Mouse (Mus musculus) hindbrain, embryonic 14.5 days (tissue): ENCODE data around the gene Wdr41. TPM values are rescaled to one million over a fixed set of nuclear protein-coding genes. Genes with fewer than 3 reads are reported as not detected.

ENCODE experiments used
- ATAC-seq: fragments of 200-750 bp; cut with Nextera tagmentation; 2 replicates; pipeline ENCODE4 v1.8.0; 2017; ENCODE audit warnings: moderate number of reproducible peaks, mild to moderate bottlenecking, moderate TSS enrichment, moderate library complexity; ENCODE audit not compliant: low FRiP score
- DNase-seq: peaks from one replicate; pipeline ENCODE4 v3.0.0-alpha.2; 2015; ENCODE audit warnings: low spot score
- H3K27ac ChIP-seq: fragments of 300-500 bp; sonication (generic); 2 replicates; pipeline ENCODE4 v1.5.1; 2014; ENCODE audit warnings: mild to moderate bottlenecking, moderate library complexity
- H3K27me3 ChIP-seq: fragments of 300-500 bp; sonication (generic); 2 replicates; pipeline ENCODE4 v1.6.1; 2014; ENCODE audit warnings: mild to moderate bottlenecking, low read length, mixed read lengths; ENCODE audit not compliant: control insufficient read depth, insufficient read depth
- H3K36me3 ChIP-seq: fragments of 300-500 bp; sonication (generic); replicated peaks from 2 replicates; pipeline ENCODE4 v1.6.1; 2014; ENCODE audit not compliant: control insufficient read depth, insufficient read depth
- H3K4me1 ChIP-seq: fragments of 300-500 bp; sonication (generic); replicated peaks from 2 replicates; pipeline ENCODE4 v1.6.1; 2014; ENCODE audit warnings: antibody characterized with exemption, low read length, mixed read lengths; ENCODE audit not compliant: control insufficient read depth, insufficient read depth
- H3K4me2 ChIP-seq: fragments of 300-500 bp; sonication (generic); replicated peaks from 2 replicates; pipeline ENCODE4 v1.6.1; 2014; ENCODE audit warnings: mild to moderate bottlenecking, moderate library complexity
- H3K4me3 ChIP-seq: fragments of 300-500 bp; sonication (generic); replicated peaks from 2 replicates; pipeline ENCODE4 v1.5.1; 2014; ENCODE audit warnings: mild to moderate bottlenecking, low read length
- H3K9ac ChIP-seq: fragments of 300-500 bp; sonication (generic); 2 replicates; pipeline ENCODE4 v1.6.1; 2014
- H3K9me3 ChIP-seq: fragments of 300-500 bp; sonication (generic); 2 replicates; pipeline ENCODE4 v1.6.1; 2016; ENCODE audit warnings: low read length; ENCODE audit not compliant: control insufficient read depth
- WGBS: fragments of 180-500 bp; shearing (Covaris S2); extraction: QIAGEN DNeasy Blood & Tissue Kit; methylation state at CpG from one replicate; pipeline ENCODE4 v1.1.7; 2014; 5-methylcytosine and 5-hydroxymethylcytosine counted together
- polyA plus RNA-seq: library from polyadenylated mRNA; unstranded; fragments of >200 nt; fragmentation: Nextera tagmentation; extraction: Ambion mirVana; gene quantifications from 2 replicates; pipeline ENCODE4 v1.2.1, GENCODE M21; 2014

Wdr41 gene
- polyA plus RNA-seq, 1 experiment from 2014 or later = 29.6 TPM

DNA sequence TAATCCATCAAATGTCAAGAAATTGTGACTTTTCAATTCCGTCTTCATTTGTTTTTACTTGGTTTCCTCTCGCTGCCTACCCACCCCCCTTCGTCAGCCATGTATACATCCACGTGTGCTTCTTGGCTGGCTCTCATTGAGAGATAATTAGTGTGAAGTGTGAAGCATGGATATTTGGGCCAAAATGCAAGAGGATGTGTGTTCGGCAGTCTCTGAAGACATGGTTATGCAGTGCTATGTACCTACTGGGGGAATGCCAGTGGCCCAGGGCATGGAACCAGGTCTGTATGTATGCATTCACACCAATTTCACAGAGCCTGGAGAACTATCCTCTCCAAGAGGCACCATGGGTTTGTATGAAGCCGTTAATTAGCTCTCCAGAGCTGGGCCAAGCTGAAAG is 54.7 kb downstream of the Wdr41 start:
- H3K27me3 ChIP-seq = no peaks in the 10 kb centered on the region
- H3K9ac ChIP-seq = no peak overlapping the region
- no peaks in the 10 kb centered on the region for H3K9me3 ChIP-seq
- no peaks in the 10 kb centered on the region; the same call in none of the 2 replicates for H3K36me3 ChIP-seq
- no peak for DNase-seq
- ATAC-seq = no peak
- no peak overlapping the region for H3K27ac ChIP-seq
- WGBS = 89% methylated on average over 6 of the region's 6 CpGs
- no peak overlapping the region for H3K4me2 ChIP-seq
- H3K4me1 ChIP-seq = 0 out of 2 replicates have a peak, but pooled peaks cover 2% of the 10 kb centered on the region
- no peak overlapping the region for H3K4me3 ChIP-seq

DNA sequence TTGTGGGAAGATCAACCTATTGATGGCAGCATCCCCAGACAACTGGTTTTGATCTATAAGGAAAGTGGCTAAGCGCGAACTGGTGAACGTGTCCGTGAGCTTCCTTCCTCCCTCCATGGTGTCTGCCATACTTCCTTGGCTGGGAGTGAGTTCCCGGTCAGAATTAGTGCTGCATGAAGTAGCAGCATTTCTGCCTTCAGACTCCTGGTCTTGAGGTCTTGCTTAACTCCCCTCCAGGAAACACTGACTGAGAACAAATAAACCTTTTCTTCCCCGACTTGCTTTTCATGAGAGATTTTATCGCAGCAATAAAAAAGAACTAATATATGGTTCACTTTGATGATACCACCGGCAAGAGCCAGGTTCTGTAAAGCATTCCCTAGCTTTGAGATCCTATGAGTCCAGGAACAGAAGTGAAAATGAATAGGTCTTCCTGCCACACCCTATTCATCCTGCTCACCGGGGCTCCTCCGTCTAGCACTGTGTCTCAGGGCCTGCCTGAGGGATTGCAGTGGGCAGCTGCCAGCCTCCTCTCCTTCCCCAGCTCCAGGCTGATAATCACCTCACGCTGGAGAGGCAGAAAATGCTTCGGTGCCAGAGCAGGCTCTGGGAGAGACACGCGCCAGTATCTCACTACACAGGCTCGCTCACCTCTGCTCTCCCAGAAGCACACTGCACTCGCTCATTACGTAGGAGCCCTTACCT is 56.1 kb downstream of the Wdr41 start:
- Histone ChIP-seq H3K9ac (no peak overlapping the region), H3K4me3 (no peak overlapping the region), H3K4me2 (no peak overlapping the region), H3K36me3 (no peaks in the 10 kb centered on the region; the same call in 1 of the 2 replicates), H3K27me3 (no peaks in the 10 kb centered on the region), H3K4me1 (0 out of 2 replicates have a peak, but pooled peaks cover 2% of the 10 kb centered on the region), H3K27ac (peak overlapping the region; percentile 26; the same call in 1 of the 2 replicates), H3K9me3 (no peaks in the 10 kb centered on the region)
- DNase-seq = no peak
- 65% methylated on average over 17 of the region's 17 CpGs for WGBS
- 0 out of 2 replicates have a peak, but pooled peaks have one; percentile 31 for ATAC-seq

DNA sequence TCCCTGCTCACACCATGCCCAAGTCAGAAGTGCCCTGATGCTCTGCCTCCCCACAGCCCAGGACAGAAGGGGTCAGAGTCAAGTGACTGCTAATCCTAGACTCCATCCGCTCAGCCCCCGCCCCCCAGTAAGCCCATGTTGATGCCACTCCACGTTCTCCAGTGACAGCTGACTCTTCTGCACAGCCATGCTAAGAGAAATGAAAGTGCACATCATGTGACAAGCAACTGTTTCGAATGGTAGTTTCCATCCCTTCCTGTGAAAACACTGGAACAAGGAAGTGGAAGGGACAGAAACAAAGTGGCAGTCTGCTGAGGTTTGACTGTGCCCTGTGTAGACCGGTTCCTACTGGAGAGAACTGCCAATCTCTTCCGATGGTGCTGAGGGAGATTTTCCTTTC is 56.8 kb downstream of the Wdr41 start:
- no peak overlapping the region for H3K4me2 ChIP-seq
- 0 out of 2 replicates have a peak, but pooled peaks cover 2% of the 10 kb centered on the region for H3K4me1 ChIP-seq
- no peaks in the 10 kb centered on the region for H3K9me3 ChIP-seq
- ATAC-seq (no peak), DNase-seq (no peak)
- WGBS = 83% methylated on average over 6 of the region's 6 CpGs
- H3K9ac ChIP-seq = no peak overlapping the region
- peak overlapping the region; percentile 26; the same call in 1 of the 2 replicates for H3K27ac ChIP-seq
- no peaks in the 10 kb centered on the region; the same call in 1 of the 2 replicates for H3K36me3 ChIP-seq
- no peaks in the 10 kb centered on the region for H3K27me3 ChIP-seq
- H3K4me3 ChIP-seq = no peak overlapping the region

- no peaks in the 10 kb centered on the region for H3K9me3 ChIP-seq
- no peaks in the 10 kb centered on the region for H3K36me3 ChIP-seq
- WGBS = 80% methylated on average over 9 of the region's 9 CpGs
- ATAC-seq (no peak), DNase-seq (no peak)
- no peak overlapping the region for H3K27ac ChIP-seq
- 0 out of 2 replicates have a peak, but pooled peaks cover 2% of the 10 kb centered on the region for H3K4me1 ChIP-seq
- no peak overlapping the region for H3K9ac ChIP-seq
- no peak overlapping the region for H3K4me2 ChIP-seq
- H3K4me3 ChIP-seq = no peak overlapping the region
- no peaks in the 10 kb centered on the region for H3K27me3 ChIP-seq
These were observed 58.0 kb downstream of the Wdr41 start for GRCm38 (mm10) chr13:95034094-95034493.

- Histone ChIP-seq H3K9me3 (no peaks in the 10 kb centered on the region), H3K9ac (no peak overlapping the region), H3K27me3 (no peaks in the 10 kb centered on the region), H3K36me3 (no peaks in the 10 kb centered on the region), H3K27ac (no peak overlapping the region), H3K4me1 (0 out of 2 replicates have a peak, but pooled peaks cover 2% of the 10 kb centered on the region), H3K4me3 (no peak overlapping the region), H3K4me2 (no peak overlapping the region)
- ATAC-seq = no peak
- no peak for DNase-seq
- 86% methylated on average over 2 of the region's 2 CpGs for WGBS
These were observed 58.6 kb downstream of the Wdr41 start for GRCm38 (mm10) chr13:95034715-95035114.

GRCm38 (mm10) chr13:95038200-95038599 is 62.1 kb downstream of the Wdr41 start:
- 91% methylated on average over 4 of the region's 4 CpGs for WGBS
- H3K27me3 ChIP-seq = no peaks in the 10 kb centered on the region
- DNase-seq = no peak

GRCm38 (mm10) chr13:95040140-95040738 is 64.1 kb downstream of the Wdr41 start:
- Histone ChIP-seq H3K4me3 (no peak overlapping the region), H3K4me1 (no peaks in the 10 kb centered on the region), H3K27me3 (no peaks in the 10 kb centered on the region), H3K27ac (no peak overlapping the region), H3K9ac (no peak overlapping the region), H3K9me3 (no peaks in the 10 kb centered on the region), H3K4me2 (no peak overlapping the region), H3K36me3 (no peaks in the 10 kb centered on the region)
- ATAC-seq (no peak), DNase-seq (no peak)
- WGBS = 81% methylated on average over 9 of the region's 9 CpGs

More at GRCm38 (mm10) chr13:95038200-95038599, 62.1 kb downstream of the Wdr41 start:
- Histone ChIP-seq H3K4me2 (no peak overlapping the region), H3K9me3 (no peaks in the 10 kb centered on the region), H3K36me3 (no peaks in the 10 kb centered on the region), H3K4me3 (no peak overlapping the region), H3K9ac (no peak overlapping the region), H3K27ac (no peak overlapping the region), H3K4me1 (0 out of 2 replicates have a peak, but pooled peaks cover 2% of the 10 kb centered on the region)
- ATAC-seq = no peak

- Histone ChIP-seq H3K36me3 (no peaks in the 10 kb centered on the region), H3K4me2 (no peak overlapping the region), H3K4me1 (no peaks in the 10 kb centered on the region), H3K9me3 (no peaks in the 10 kb centered on the region), H3K27me3 (no peaks in the 10 kb centered on the region), H3K9ac (no peak overlapping the region), H3K27ac (no peak overlapping the region), H3K4me3 (no peak overlapping the region)
- 57% methylated on average over 1 of the region's 1 CpGs for WGBS
- ATAC-seq = no peak
- DNase-seq = no peak
These were observed 68.0 kb downstream of the Wdr41 start for GRCm38 (mm10) chr13:95044108-95044507.

GRCm38 (mm10) chr13:95050398-95050797 is 74.3 kb downstream of the Wdr41 start:
- 88% methylated on average over 4 of the region's 4 CpGs for WGBS
- ATAC-seq = no peak
- no peaks in the 10 kb centered on the region for H3K9me3 ChIP-seq

More at GRCm38 (mm10) chr13:95050398-95050797, 74.3 kb downstream of the Wdr41 start:
- Histone ChIP-seq H3K36me3 (no peaks in the 10 kb centered on the region), H3K27me3 (no peaks in the 10 kb centered on the region), H3K4me2 (no peak overlapping the region), H3K4me1 (no peaks in the 10 kb centered on the region), H3K27ac (no peak overlapping the region), H3K9ac (no peak overlapping the region), H3K4me3 (no peak overlapping the region)
- DNase-seq = no peak
